Mouse (Mus musculus): ENCODE data around the gene Olfr1. TPM values are rescaled to one million over a fixed set of nuclear protein-coding genes. Genes with fewer than 3 reads are reported as not detected.

Olfr1 gene
- not detected for total RNA-seq (2021)
- long read RNA-seq, experiment 1 = 0 reads
- long read RNA-seq, experiment 2 = 0 reads

DNA sequence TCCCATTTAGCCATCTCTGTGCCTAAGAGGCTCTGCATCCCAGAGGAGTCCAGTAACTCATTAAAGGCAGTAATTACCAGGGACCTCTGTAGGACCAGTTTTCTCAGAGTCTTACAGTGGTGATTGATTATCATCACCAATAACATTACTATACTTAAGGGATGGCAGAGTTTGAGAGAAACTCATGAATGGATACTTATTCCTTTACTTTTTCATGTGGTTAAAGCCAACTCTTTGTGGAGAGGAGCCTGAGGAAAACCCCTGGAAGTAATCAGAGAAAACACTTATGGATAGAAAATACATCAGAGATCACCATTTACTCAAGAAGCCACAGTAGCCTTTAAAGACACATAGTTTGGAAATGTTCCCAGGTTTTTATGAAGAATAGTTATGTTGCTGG lies at the start of gene Olfr1:
Olfr1 (minus strand) TSS at position 101 of the 400 bp plus-strand sequence.
- no peak for DNase-seq (ENCODE audit: extremely low spot score in 1 of 2, low spot score in 2 of 2)
- Histone ChIP-seq H3K27ac (no peak within 1 kb of the TSS), H3K4me3 (no peak within 1 kb of the TSS)
- intact Hi-C loops (cut with DNase I) = no loop called here
- no peak for TF ChIP-seq CTCF (IDR thresholded peaks at IDR 0.05)

DNA sequence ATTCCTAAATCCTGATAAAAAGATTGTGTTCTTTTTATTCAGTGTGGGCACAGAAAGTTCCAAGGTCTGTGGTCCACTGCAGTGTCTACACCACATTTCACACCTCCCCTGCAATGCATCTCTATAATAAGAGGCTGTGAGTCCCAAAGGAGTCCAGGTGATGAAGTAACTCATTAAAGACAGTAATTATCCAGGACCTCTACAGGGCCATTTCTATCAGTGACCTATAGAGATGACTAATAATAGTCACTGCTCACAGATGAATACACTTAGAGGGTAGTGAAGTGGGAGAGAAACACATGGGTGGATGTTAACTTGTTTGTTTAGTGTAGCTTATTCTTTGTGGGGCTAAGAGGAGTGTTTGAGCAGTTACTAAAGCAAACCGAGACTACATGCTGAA lies 29.0 kb upstream of the Olfr1 start, which contains the start of gene Olfr378:
Olfr378 (minus strand) TSS at position 101 of the 400 bp plus-strand sequence.
- Histone ChIP-seq H3K4me3 (no peak within 1 kb of the TSS), H3K27ac (no peak within 1 kb of the TSS)
- intact Hi-C loops (cut with DNase I) = no loop called here
- no peak for DNase-seq (ENCODE audit: extremely low spot score in 1 of 2, low spot score in 2 of 2)
- no peak for TF ChIP-seq CTCF (IDR thresholded peaks at IDR 0.05)

DNA sequence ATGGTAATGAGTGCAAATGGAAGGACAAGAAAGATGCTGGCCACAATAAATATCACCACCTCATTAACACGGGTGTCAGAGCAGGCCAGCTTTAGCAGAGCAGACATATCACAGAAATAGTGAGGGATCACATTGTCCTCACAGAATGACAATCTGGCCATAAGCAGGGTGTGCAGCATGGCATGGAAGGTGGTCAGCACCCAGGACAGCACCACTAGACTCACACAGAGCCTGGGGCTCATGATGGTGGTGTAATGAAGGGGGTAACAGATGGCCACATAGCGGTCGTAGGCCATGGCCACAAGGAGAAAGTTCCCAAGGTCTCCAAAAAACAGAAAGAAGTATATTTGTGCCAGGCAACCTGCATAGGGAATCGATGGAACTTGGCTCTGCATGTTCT lies 4.0 kb downstream of the Olfr1 start:
- TF ChIP-seq CTCF (IDR thresholded peaks at IDR 0.05) = no peak
- no peak overlapping the region for H3K4me3 ChIP-seq
- no peak for DNase-seq (ENCODE audit: extremely low spot score in 1 of 2, low spot score in 2 of 2)
- H3K27ac ChIP-seq = no peak overlapping the region
- intact Hi-C loops (cut with DNase I) = no loop called here

DNA sequence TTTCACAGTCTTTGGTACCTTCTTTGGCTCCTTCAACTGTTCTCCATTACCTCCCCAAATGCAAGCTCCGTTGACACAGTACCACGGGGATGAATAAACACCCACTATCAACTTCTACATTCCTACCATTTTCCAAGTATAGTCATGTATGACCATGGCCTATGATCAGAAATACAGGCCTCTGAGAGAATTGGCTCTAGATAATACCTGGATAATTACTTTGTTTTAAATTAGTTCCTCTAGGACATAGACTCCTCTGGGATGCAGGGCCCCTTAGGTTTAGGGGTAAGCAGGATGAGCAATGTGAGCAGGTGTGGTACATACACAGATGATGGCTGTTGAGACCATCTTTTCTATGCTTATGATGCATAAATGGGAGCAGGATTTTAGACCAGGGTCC lies 28.5 kb downstream of the Olfr1 start, which contains the start of gene Olfr376:
Olfr376 (plus strand) TSS at position 301 of the 400 bp plus-strand sequence.
- TF ChIP-seq CTCF (IDR thresholded peaks at IDR 0.05) = no peak
- Histone ChIP-seq H3K4me3 (no peak within 1 kb of the TSS), H3K27ac (no peak within 1 kb of the TSS)
- intact Hi-C loops (cut with DNase I) = no loop called here
- DNase-seq (ENCODE audit: extremely low spot score in 1 of 2, low spot score in 2 of 2) = no peak

DNA sequence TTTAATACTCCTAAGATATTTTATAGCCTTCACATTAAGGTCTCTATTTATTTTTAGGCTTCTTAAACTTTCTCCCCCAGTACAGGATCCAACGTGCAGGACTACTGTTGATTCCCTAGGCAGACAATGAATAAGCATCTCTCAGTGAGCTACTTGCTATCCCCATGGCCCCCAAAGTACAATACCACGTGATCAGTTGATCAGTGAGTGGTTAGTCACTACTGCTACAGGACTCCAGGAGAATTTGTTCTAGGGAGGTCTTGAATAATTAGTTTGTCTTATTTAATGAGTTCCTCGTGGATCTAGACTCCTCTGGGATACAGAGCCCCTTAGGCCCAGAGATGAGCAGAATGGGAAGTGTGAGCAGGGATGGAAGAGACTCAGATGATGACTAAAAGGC lies 48.9 kb downstream of the Olfr1 start, which contains the start of gene Olfr20:
Olfr20 (plus strand) TSS at position 301 of the 400 bp plus-strand sequence.
- no peak for DNase-seq (ENCODE audit: extremely low spot score in 1 of 2, low spot score in 2 of 2)
- TF ChIP-seq CTCF (IDR thresholded peaks at IDR 0.05) = no peak
- intact Hi-C loops (cut with DNase I) = no loop called here

More for the DNA sequence above, 48.9 kb downstream of the Olfr1 start, which contains the start of gene Olfr20:
- H3K27ac ChIP-seq = no peak within 1 kb of the TSS
- no peak within 1 kb of the TSS for H3K4me3 ChIP-seq

Other genes starting within 250 kb of the Olfr1 start
- 1 to 10 TPM in 1 of 2 experiments, under 1 TPM in 1; 0.70 to 1.1 TPM for gene P2rx5, start 239.2 kb downstream of the Olfr1 start, total RNA-seq (2021)
- gene Emc6, start 222.6 kb downstream of the Olfr1 start, total RNA-seq (2021) = 10 to 100 TPM; 54.6 to 55.2 TPM
- 1 to 10 TPM; 9.4 to 9.6 TPM for gene Tax1bp3, start 222.5 kb downstream of the Olfr1 start, total RNA-seq (2021)
- 10 to 100 TPM; 19.3 to 20.2 TPM for gene Ctns, start 200.6 kb downstream of the Olfr1 start, total RNA-seq (2021)
- 1 to 10 TPM; 2.7 to 2.9 TPM for gene Shpk, start 200.2 kb downstream of the Olfr1 start, total RNA-seq (2021)
- gene Trpv1, start 165.3 kb downstream of the Olfr1 start, total RNA-seq (2021) = under 1 TPM in 1 of 2 experiments, not detected in 1; 0.27 TPM
- gene Trpv3, start 132.2 kb downstream of the Olfr1 start, total RNA-seq (2021) = under 1 TPM; 0.26 to 0.50 TPM
- gene Aspa, start 70.0 kb downstream of the Olfr1 start, total RNA-seq (2021) = 10 to 100 TPM in 1 of 2 experiments, 1 to 10 TPM in 1; 8.9 to 10.4 TPM
- gene Gm49340, start 69.9 kb downstream of the Olfr1 start, total RNA-seq (2021) = not detected
- gene Spata22, start 69.9 kb downstream of the Olfr1 start, total RNA-seq (2021) = not detected
- not detected for gene Olfr20, start 48.8 kb downstream of the Olfr1 start, total RNA-seq (2021)
- gene Olfr376, start 28.4 kb downstream of the Olfr1 start, total RNA-seq (2021) = not detected
- not detected for gene Olfr378, start 28.9 kb upstream of the Olfr1 start, total RNA-seq (2021)
- not detected for gene Olfr380, start 57.9 kb upstream of the Olfr1 start, total RNA-seq (2021)
- gene Olfr381, start 92.0 kb upstream of the Olfr1 start, total RNA-seq (2021) = not detected
- not detected for gene Olfr382, start 117.6 kb upstream of the Olfr1 start, total RNA-seq (2021)
- not detected for gene Olfr385, start 193.4 kb upstream of the Olfr1 start, total RNA-seq (2021)
- not detected for gene Olfr384, start 199.0 kb upstream of the Olfr1 start, total RNA-seq (2021)